Mouse (Mus musculus) MEL (cell line): Measurements from ENCODE around the gene Cep85l. TPM values are rescaled to one million over a fixed set of nuclear protein-coding genes. Genes with fewer than 3 reads are reported as not detected.

Source experiments
- DNase-seq: peaks from one replicate; pipeline ENCODE4 v3.0.0; 2011; ENCODE audit warnings: low read depth, low spot score
- H3K27ac ChIP-seq: 2 replicates; pipeline ENCODE4 v1.5.1; 2012; ENCODE audit warnings: low read depth, mild to moderate bottlenecking, control low read depth, low read length, moderate library complexity; ENCODE audit not compliant: control insufficient read depth
- H3K27me3 ChIP-seq, 2 experiments: fragments of 150-350 bp in 1 of 2; sonication (generic) in 1 of 2; 2 replicates each; pipeline ENCODE4 v1.6.1; 2012; ENCODE audit warnings: low read length in 2 of 2, mild to moderate bottlenecking in 2 of 2, improper control_type of control experiment in 1 of 2, moderate library complexity in 1 of 2; ENCODE audit not compliant: insufficient read depth in 2 of 2, control insufficient read depth in 1 of 2
- H3K36me3 ChIP-seq, 2 experiments: 2 replicates each; pipeline ENCODE4 v1.6.1; 2012 to 2014; ENCODE audit warnings: low read length in 2 of 2, improper control_type of control experiment in 1 of 2, inconsistent platforms in 1 of 2, mild to moderate bottlenecking in 1 of 2; ENCODE audit not compliant: insufficient read depth in 2 of 2, control insufficient read depth in 1 of 2
- H3K4me1 ChIP-seq, 2 experiments: fragments of 150-350 bp in 1 of 2; sonication (generic) in 1 of 2; 2 replicates each; pipeline ENCODE4 v1.6.1; 2012; ENCODE audit warnings: low read length in 2 of 2, improper control_type of control experiment in 1 of 2, mild to moderate bottlenecking in 1 of 2; ENCODE audit not compliant: insufficient read depth in 2 of 2, control insufficient read depth in 1 of 2
- H3K4me3 ChIP-seq, 2 experiments: fragments of 150-350 bp in 1 of 2; sonication (generic) in 1 of 2; 2 replicates each; pipeline ENCODE4 v1.5.1; 2012; ENCODE audit warnings: low read depth in 2 of 2, low read length in 2 of 2, mild to moderate bottlenecking in 2 of 2, moderate library complexity in 2 of 2, control low read depth in 1 of 2, improper control_type of control experiment in 1 of 2; ENCODE audit not compliant: control insufficient read depth in 1 of 2, insufficient read depth in 1 of 2
- H3K79me2 ChIP-seq: 2 replicates; pipeline ENCODE4 v1.6.1; 2012; ENCODE audit warnings: mild to moderate bottlenecking, low read length, moderate library complexity; ENCODE audit not compliant: control insufficient read depth, poor library complexity, insufficient read depth
- H3K9ac ChIP-seq: 2 replicates; pipeline ENCODE4 v1.6.1; 2012; ENCODE audit warnings: low read depth, mild to moderate bottlenecking, control low read depth, low read length, moderate library complexity; ENCODE audit not compliant: control insufficient read depth, poor library complexity, severe bottlenecking
- H3K9me3 ChIP-seq: fragments of 150-350 bp; sonication (generic); replicated peaks from 2 replicates; pipeline ENCODE4 v1.6.1; 2012; ENCODE audit warnings: mild to moderate bottlenecking, low read length, improper control_type of control experiment, moderate library complexity; ENCODE audit not compliant: insufficient read depth
- BHLHE40 ChIP-seq: IDR thresholded peaks from 2 replicates; pipeline ENCODE4 v1.6.1; 2012; ENCODE audit warnings: low read depth, mild to moderate bottlenecking, inconsistent platforms, low read length, improper control_type of control experiment, borderline replicate concordance
- CHD1 ChIP-seq: IDR thresholded peaks from 2 replicates; pipeline ENCODE4 v1.6.1; 2012; ENCODE audit warnings: low read depth, mild to moderate bottlenecking, inconsistent platforms, low read length, improper control_type of control experiment
- CHD2 ChIP-seq: IDR thresholded peaks from 2 replicates; pipeline ENCODE4 v1.6.1; 2011; ENCODE audit warnings: low read length, improper control_type of control experiment
- CTCF ChIP-seq, 3 experiments: IDR thresholded peaks in 2 of 3; conservative IDR thresholded peaks in 1 of 3; 2 replicates each; pipeline ENCODE4 v1.5.1; 2011 to 2012; ENCODE audit warnings: low read length in 3 of 3, low read depth in 2 of 3, mild to moderate bottlenecking in 2 of 3, improper control_type of control experiment in 1 of 3, inconsistent platforms in 1 of 3, mixed read lengths in 1 of 3, moderate library complexity in 1 of 3; ENCODE audit not compliant: control insufficient read depth in 1 of 3, insufficient read depth in 1 of 3, poor library complexity in 1 of 3, severe bottlenecking in 1 of 3
- E2F4 ChIP-seq: IDR thresholded peaks from 2 replicates; pipeline ENCODE4 v1.6.1; 2011; ENCODE audit warnings: low read depth, low read length, improper control_type of control experiment, borderline replicate concordance
- EP300 ChIP-seq, 2 experiments: IDR thresholded peaks; 2 replicates each; pipeline ENCODE4 v1.6.1; 2011; ENCODE audit warnings: improper control_type of control experiment in 2 of 2, low read length in 2 of 2, low read depth in 1 of 2, mild to moderate bottlenecking in 1 of 2
- ETS1 ChIP-seq: IDR thresholded peaks from 2 replicates; pipeline ENCODE4 v1.6.1; 2012; ENCODE audit warnings: low read depth, mild to moderate bottlenecking, inconsistent platforms, low read length, improper control_type of control experiment, moderate library complexity
- GABPA ChIP-seq: IDR thresholded peaks from 2 replicates; pipeline ENCODE4 v1.6.1; 2012; ENCODE audit warnings: low read depth, mild to moderate bottlenecking, inconsistent platforms, low read length, improper control_type of control experiment, moderate library complexity
- HCFC1 ChIP-seq: IDR thresholded peaks from 2 replicates; pipeline ENCODE4 v1.6.1; 2012; ENCODE audit warnings: low read depth, mild to moderate bottlenecking, inconsistent platforms, low read length, improper control_type of control experiment, moderate library complexity
- MEF2A ChIP-seq: IDR thresholded peaks from 2 replicates; pipeline ENCODE4 v1.6.1; 2014; ENCODE audit warnings: low read depth, mild to moderate bottlenecking, inconsistent platforms, low read length, improper control_type of control experiment; ENCODE audit not compliant: poor library complexity, insufficient replicate concordance, severe bottlenecking; ENCODE audit errors: extremely low read depth
- MYB ChIP-seq: IDR thresholded peaks from 2 replicates; pipeline ENCODE4 v1.6.1; 2011; ENCODE audit warnings: mild to moderate bottlenecking, low read depth, low read length, improper control_type of control experiment
- MYC ChIP-seq: IDR thresholded peaks from 2 replicates; pipeline ENCODE4 v1.6.1; 2011; ENCODE audit warnings: low read depth, mild to moderate bottlenecking, low read length, improper control_type of control experiment, moderate library complexity
- NELFE ChIP-seq: IDR thresholded peaks from 2 replicates; pipeline ENCODE4 v1.6.1; 2011; ENCODE audit warnings: low read depth, low read length, improper control_type of control experiment
- POLR2A ChIP-seq, 2 experiments: IDR thresholded peaks; 2 replicates each; pipeline ENCODE4 v1.6.1; 2011 to 2012; ENCODE audit warnings: low read length in 2 of 2, mild to moderate bottlenecking in 2 of 2, control low read depth in 1 of 2, improper control_type of control experiment in 1 of 2, low read depth in 1 of 2, moderate library complexity in 1 of 2; ENCODE audit not compliant: control insufficient read depth in 1 of 2, insufficient read depth in 1 of 2, poor library complexity in 1 of 2
- POLR2AphosphoS2 ChIP-seq: IDR thresholded peaks from 2 replicates; pipeline ENCODE4 v1.6.1; 2011; ENCODE audit warnings: low read length, improper control_type of control experiment
- POLR2AphosphoS5 ChIP-seq: IDR thresholded peaks from 2 replicates; pipeline ENCODE4 v1.6.1; 2012; ENCODE audit warnings: low read depth, borderline replicate concordance, mild to moderate bottlenecking, inconsistent platforms, low read length, moderate library complexity, mixed read lengths
- RCOR1 ChIP-seq: IDR thresholded peaks from 2 replicates; pipeline ENCODE4 v1.6.1; 2012; ENCODE audit warnings: low read depth, mild to moderate bottlenecking, inconsistent platforms, low read length, improper control_type of control experiment
- TAL1 ChIP-seq: IDR thresholded peaks from 2 replicates; pipeline ENCODE4 v1.6.1; 2012; ENCODE audit warnings: mild to moderate bottlenecking, inconsistent platforms, low read length, moderate library complexity, mixed read lengths
- TBP ChIP-seq: IDR thresholded peaks from 2 replicates; pipeline ENCODE4 v1.8.0; 2011; ENCODE audit warnings: low read depth, low read length, improper control_type of control experiment
- TCF12 ChIP-seq: IDR thresholded peaks from 2 replicates; pipeline ENCODE4 v1.6.1; 2014; ENCODE audit warnings: low read depth, mild to moderate bottlenecking, inconsistent platforms, low read length, improper control_type of control experiment, moderate library complexity
- USF1 ChIP-seq: IDR thresholded peaks from 2 replicates; pipeline ENCODE4 v1.6.1; 2014; ENCODE audit warnings: low read depth, mild to moderate bottlenecking, inconsistent platforms, low read length, improper control_type of control experiment, moderate library complexity
- USF2 ChIP-seq, 2 experiments: IDR thresholded peaks; 2 replicates each; pipeline ENCODE4 v1.6.1; 2011 to 2012; ENCODE audit warnings: improper control_type of control experiment in 2 of 2, low read length in 2 of 2, borderline replicate concordance in 1 of 2, inconsistent platforms in 1 of 2, low read depth in 1 of 2, mild to moderate bottlenecking in 1 of 2; ENCODE audit not compliant: insufficient read depth in 1 of 2
- ZKSCAN1 ChIP-seq: IDR thresholded peaks from 2 replicates; pipeline ENCODE4 v1.6.1; 2012; ENCODE audit warnings: low read depth, mild to moderate bottlenecking, inconsistent platforms, low read length, improper control_type of control experiment, moderate library complexity
- ZNF384 ChIP-seq: IDR thresholded peaks from 2 replicates; pipeline ENCODE4 v1.6.1; 2012; ENCODE audit warnings: low read depth, mild to moderate bottlenecking, inconsistent platforms, low read length, improper control_type of control experiment
- polyA plus RNA-seq, 2 experiments: library from polyadenylated mRNA; stranded (reverse) in 1 of 2; unstranded in 1 of 2; fragments of >175 nt in 1 of 2; fragments of >200 nt in 1 of 2; gene quantifications; 2 replicates each; pipeline versions ENCODE4 v1.2.1 to v1.2.4; 2012; ENCODE audit warnings: low replicate concordance in 2 of 2, low read depth in 1 of 2; ENCODE audit not compliant: insufficient read length in 2 of 2, insufficient read depth in 1 of 2, missing spikeins in 1 of 2
- total RNA-seq: library from RNA; depleted of rRNA; stranded (reverse); fragments of 300-350 nt; gene quantifications from 2 replicates; pipeline ENCODE4 v1.2.3, GENCODE M21; 2012

Gene Cep85l
- total and polyA plus RNA-seq, 3 experiments: 2.2 to 43.1 (median 3.0) TPM

GRCm38 (mm10) chr10:53412165-53412564, 32.4 kb upstream of the Cep85l start:
- Histone ChIP-seq H3K27me3 (no peaks in the 10 kb centered on the region), H3K9ac (no peak overlapping the region), H3K4me3 (no peak overlapping the region), H3K36me3 (peaks cover 0 to 5% of the 10 kb centered on the region in 2 experiments; a peak in 1 of 4 replicates), H3K4me1 (peaks cover 0 to 5% of the 10 kb centered on the region in 2 experiments; a peak in 2 of 4 replicates), H3K79me2 (no peaks in the 10 kb centered on the region), H3K9me3 (no peaks in the 10 kb centered on the region), H3K27ac (no peak overlapping the region)
- no peak for TF ChIP-seq ETS1
- no peak for TF ChIP-seq TAL1
- no peak for TF ChIP-seq MYB
- no peak for TF ChIP-seq POLR2AphosphoS2
- TF ChIP-seq CHD2: no peak
- TF ChIP-seq CHD1: no peak
- TF ChIP-seq RCOR1: no peak
- TF ChIP-seq POLR2A (IDR thresholded peaks at IDR 0.05; ENCODE audit: control insufficient read depth in 1 of 2, insufficient read depth in 1 of 2, low read depth in 1 of 2, low read length in 2 of 2, poor library complexity in 1 of 2): no peak
- TF ChIP-seq HCFC1: no peak
- no peak for TF ChIP-seq ZNF384
- TF ChIP-seq MYC: no peak
- TF ChIP-seq EP300 (IDR thresholded peaks at IDR 0.05; ENCODE audit: low read depth in 1 of 2, low read length in 2 of 2): no peak
- TF ChIP-seq MEF2A: no peak
- no peak for TF ChIP-seq TCF12
- no peak for TF ChIP-seq ZKSCAN1
- no peak for TF ChIP-seq USF1
- TF ChIP-seq NELFE: no peak
- no peak for TF ChIP-seq CTCF (IDR thresholded peaks at IDR 0.05 in 2 of 3, conservative IDR thresholded peaks at IDR 0.05 in 1 of 3; ENCODE audit: control insufficient read depth in 1 of 3, insufficient read depth in 1 of 3, low read depth in 2 of 3, low read length in 3 of 3, poor library complexity in 1 of 3, severe bottlenecking in 1 of 3)
- no peak for DNase-seq

DNA sequence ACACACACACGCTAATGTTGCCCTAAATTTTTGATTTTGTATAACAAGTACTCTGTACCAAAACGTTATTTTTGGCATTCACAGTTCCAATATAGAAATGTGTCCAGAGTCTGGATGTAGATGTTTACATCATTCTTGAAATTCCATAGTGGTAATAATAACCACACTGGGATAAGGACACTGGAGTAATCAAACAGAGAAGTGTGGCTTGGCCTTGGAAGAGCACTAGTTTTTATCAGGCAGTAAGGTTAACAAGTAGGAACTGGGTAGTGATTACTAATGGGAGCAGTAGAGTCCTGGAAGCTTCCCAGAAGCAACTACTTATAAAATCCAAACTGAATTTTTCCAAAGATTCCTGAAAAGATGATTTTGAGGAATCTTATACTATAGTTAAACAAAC, 31.1 kb upstream of the Cep85l start:
- no peak overlapping the region for H3K4me3 ChIP-seq
- no peaks in the 10 kb centered on the region for H3K4me1 ChIP-seq
- DNase-seq: no peak
- H3K27ac ChIP-seq: no peak overlapping the region
- H3K9me3 ChIP-seq: no peaks in the 10 kb centered on the region
- TF ChIP-seq POLR2AphosphoS5: no peak
- no peak for TF ChIP-seq GABPA
- TF ChIP-seq MYC: no peak
- TF ChIP-seq MEF2A: no peak
- no peak for TF ChIP-seq USF2 (IDR thresholded peaks at IDR 0.05; ENCODE audit: borderline replicate concordance in 1 of 2, insufficient read depth in 1 of 2, low read depth in 1 of 2, low read length in 2 of 2)
- no peak for TF ChIP-seq TCF12
- TF ChIP-seq POLR2A (IDR thresholded peaks at IDR 0.05; ENCODE audit: control insufficient read depth in 1 of 2, insufficient read depth in 1 of 2, low read depth in 1 of 2, low read length in 2 of 2, poor library complexity in 1 of 2): no peak
- TF ChIP-seq E2F4: no peak
- TF ChIP-seq EP300 (IDR thresholded peaks at IDR 0.05; ENCODE audit: low read depth in 1 of 2, low read length in 2 of 2): no peak
- no peak for TF ChIP-seq BHLHE40
- TF ChIP-seq TBP: no peak
- TF ChIP-seq MYB: no peak
- TF ChIP-seq CHD2: no peak
- H3K36me3 ChIP-seq: no peaks in the 10 kb centered on the region
- no peak overlapping the region for H3K9ac ChIP-seq
- no peaks in the 10 kb centered on the region for H3K79me2 ChIP-seq
- H3K27me3 ChIP-seq: no peaks in the 10 kb centered on the region
